Mouse (Mus musculus) kidney, embryonic 16.5 days (tissue): ENCODE measurements around the gene Pde8b. TPM values are rescaled to one million over a fixed set of nuclear protein-coding genes. Genes with fewer than 3 reads are reported as not detected.

Source experiments
- ATAC-seq: fragments of 200-750 bp; cut with Nextera tagmentation; 2 replicates; pipeline ENCODE4 v1.8.0; 2017; ENCODE audit warnings: moderate TSS enrichment; ENCODE audit not compliant: low FRiP score, low TSS enrichment
- H3K27ac ChIP-seq: fragments of 300-500 bp; sonication (generic); 2 replicates; pipeline ENCODE4 v1.5.1; 2014; ENCODE audit warnings: low read length
- H3K27me3 ChIP-seq: fragments of 300-500 bp; sonication (generic); 2 replicates; pipeline ENCODE4 v1.6.1; 2014; ENCODE audit warnings: low read length, control low read depth, mixed read lengths; ENCODE audit not compliant: insufficient read depth
- H3K36me3 ChIP-seq: fragments of 300-500 bp; sonication (generic); 2 replicates; pipeline ENCODE4 v1.6.1; 2014; ENCODE audit warnings: low read length, control low read depth, mixed read lengths; ENCODE audit not compliant: insufficient read depth
- H3K4me1 ChIP-seq: fragments of 300-500 bp; sonication (generic); 2 replicates; pipeline ENCODE4 v1.6.1; 2014; ENCODE audit warnings: low read length, control low read depth, mixed read lengths; ENCODE audit not compliant: insufficient read depth
- H3K4me2 ChIP-seq: fragments of 300-500 bp; sonication (generic); replicated peaks from 2 replicates; pipeline ENCODE4 v1.6.1; 2014; ENCODE audit warnings: low read depth, low read length
- H3K4me3 ChIP-seq: fragments of 300-500 bp; sonication (generic); 2 replicates; pipeline ENCODE4 v1.5.1; 2014; ENCODE audit warnings: mild to moderate bottlenecking, low read length
- H3K9ac ChIP-seq: fragments of 300-500 bp; sonication (generic); replicated peaks from 2 replicates; pipeline ENCODE4 v1.6.1; 2014; ENCODE audit warnings: low read length
- H3K9me3 ChIP-seq: fragments of 300-500 bp; sonication (generic); 2 replicates; pipeline ENCODE4 v1.6.1; 2016; ENCODE audit warnings: low read length, control low read depth
- WGBS: fragments of 180-500 bp; shearing (Covaris S2); extraction: QIAGEN DNeasy Blood & Tissue Kit; methylation state at CpG from one replicate; pipeline ENCODE4 v1.1.7; 2014; 5-methylcytosine and 5-hydroxymethylcytosine counted together
- polyA plus RNA-seq: library from polyadenylated mRNA; unstranded; fragments of >200 nt; fragmentation: Nextera tagmentation; extraction: Ambion mirVana; gene quantifications from 2 replicates; pipeline ENCODE4 v1.2.1, GENCODE M21; 2015

The Pde8b gene
- polyA plus RNA-seq, 1 experiment from 2014 or later = 12.4 TPM

DNA sequence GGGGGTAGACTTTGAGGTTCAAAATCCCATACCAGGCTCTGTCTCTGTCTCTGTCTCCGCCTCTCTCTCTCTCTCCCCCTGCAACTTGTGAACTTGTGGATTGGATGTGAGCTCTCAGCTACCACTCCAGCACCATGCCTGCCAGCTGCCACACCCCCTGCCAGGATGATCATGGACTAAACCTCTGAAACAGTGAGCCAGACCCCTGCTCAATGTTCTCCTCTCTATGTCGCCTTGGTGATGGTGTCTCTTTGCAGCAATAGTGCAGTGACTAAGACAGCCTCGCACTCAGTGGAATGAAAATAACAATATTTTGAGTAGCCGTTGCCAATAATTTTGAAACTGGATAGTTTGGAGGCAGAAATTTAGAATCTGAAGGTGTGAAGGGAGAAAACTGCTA is 77.8 kb downstream of the Pde8b start:
- WGBS = 93% methylated on average over 4 of the region's 4 CpGs

DNA sequence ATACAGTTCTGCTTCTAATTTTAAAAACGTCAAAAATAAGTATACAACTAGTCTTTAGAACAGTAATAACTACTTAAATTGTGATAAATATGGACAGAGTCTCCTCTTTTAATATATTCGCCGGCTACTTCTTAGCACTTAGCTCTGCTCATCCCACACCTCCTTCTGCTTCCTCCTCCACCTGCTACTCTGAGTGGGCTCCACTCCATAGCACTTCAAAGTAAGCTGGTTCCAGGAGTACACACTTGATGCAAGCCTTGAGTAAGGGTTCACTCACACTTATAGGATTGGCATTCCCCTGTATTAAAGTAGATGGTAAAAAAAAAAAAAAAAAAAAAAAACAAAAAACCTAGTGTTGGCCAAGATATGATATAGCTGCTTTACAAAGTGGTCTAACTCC is 89.9 kb downstream of the Pde8b start:
- 88% methylated on average over 3 of the region's 3 CpGs for WGBS
- H3K4me1 ChIP-seq = no peaks in the 10 kb centered on the region

More for the DNA sequence above, 77.8 kb downstream of the Pde8b start:
- no peaks in the 10 kb centered on the region for H3K36me3 ChIP-seq
- H3K4me3 ChIP-seq = no peak overlapping the region
- ATAC-seq = no peak
- H3K27me3 ChIP-seq = no peaks in the 10 kb centered on the region
- H3K9me3 ChIP-seq = no peaks in the 10 kb centered on the region
- no peak overlapping the region for H3K9ac ChIP-seq
- H3K27ac ChIP-seq = no peak overlapping the region
- no peak overlapping the region for H3K4me2 ChIP-seq
- H3K4me1 ChIP-seq = no peaks in the 10 kb centered on the region

DNA sequence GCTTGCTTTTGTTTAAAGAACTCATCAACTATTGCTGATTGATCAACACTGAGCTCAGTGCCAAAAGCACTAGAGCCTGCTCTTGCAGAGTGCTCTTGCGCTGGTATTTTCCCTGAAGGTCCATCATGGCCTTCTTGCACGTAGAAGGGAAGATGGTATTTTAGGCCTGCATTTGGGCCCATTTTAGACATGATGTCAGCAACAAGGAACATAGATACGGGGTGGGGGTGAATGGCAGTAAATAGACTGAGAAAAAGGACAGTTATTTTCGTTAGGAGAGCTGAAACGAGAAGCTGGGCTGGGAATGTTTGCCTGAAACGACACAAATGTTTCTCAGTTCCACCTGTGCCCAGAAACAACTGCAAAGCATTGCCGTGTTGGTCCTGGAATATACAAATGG is 91.2 kb downstream of the Pde8b start:
- 89% methylated on average over 7 of the region's 7 CpGs for WGBS
- Histone ChIP-seq H3K36me3 (no peaks in the 10 kb centered on the region), H3K9ac (no peak overlapping the region), H3K4me3 (no peak overlapping the region), H3K27ac (no peak overlapping the region), H3K4me1 (no peaks in the 10 kb centered on the region), H3K4me2 (no peak overlapping the region), H3K9me3 (no peaks in the 10 kb centered on the region), H3K27me3 (no peaks in the 10 kb centered on the region)
- no peak for ATAC-seq

More for the DNA sequence above, 89.9 kb downstream of the Pde8b start:
- Histone ChIP-seq H3K4me3 (no peak overlapping the region), H3K36me3 (no peaks in the 10 kb centered on the region), H3K27ac (no peak overlapping the region), H3K9ac (no peak overlapping the region), H3K27me3 (no peaks in the 10 kb centered on the region), H3K9me3 (no peaks in the 10 kb centered on the region), H3K4me2 (no peak overlapping the region)
- no peak for ATAC-seq

DNA sequence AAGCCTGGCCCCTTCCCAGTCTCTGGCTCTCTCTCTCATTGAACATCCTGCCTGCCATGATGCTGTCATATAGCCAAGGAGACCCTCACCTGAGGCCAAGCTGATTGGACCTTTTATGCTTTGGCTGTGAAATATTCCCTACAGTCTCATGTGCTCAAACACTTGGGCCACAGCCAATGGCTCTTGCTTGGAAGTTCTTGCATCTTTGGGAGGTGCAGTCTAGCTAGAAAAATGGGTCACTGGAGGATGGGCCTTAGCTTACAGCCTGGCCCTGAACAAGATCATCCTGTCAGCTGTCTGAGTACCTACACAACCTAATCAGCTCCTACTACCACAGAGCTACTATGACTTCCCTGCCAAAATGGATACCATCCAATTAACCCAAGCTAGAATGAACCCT is 105.4 kb downstream of the Pde8b start:
- no peak overlapping the region for H3K9ac ChIP-seq
- no peaks in the 10 kb centered on the region for H3K36me3 ChIP-seq
- H3K4me1 ChIP-seq = no peaks in the 10 kb centered on the region
- H3K4me2 ChIP-seq = no peak overlapping the region
- no peak overlapping the region for H3K4me3 ChIP-seq
- H3K27ac ChIP-seq = no peak overlapping the region
- no peaks in the 10 kb centered on the region; the same call in 1 of the 2 replicates for H3K9me3 ChIP-seq
- H3K27me3 ChIP-seq = no peaks in the 10 kb centered on the region
- no peak for ATAC-seq

DNA sequence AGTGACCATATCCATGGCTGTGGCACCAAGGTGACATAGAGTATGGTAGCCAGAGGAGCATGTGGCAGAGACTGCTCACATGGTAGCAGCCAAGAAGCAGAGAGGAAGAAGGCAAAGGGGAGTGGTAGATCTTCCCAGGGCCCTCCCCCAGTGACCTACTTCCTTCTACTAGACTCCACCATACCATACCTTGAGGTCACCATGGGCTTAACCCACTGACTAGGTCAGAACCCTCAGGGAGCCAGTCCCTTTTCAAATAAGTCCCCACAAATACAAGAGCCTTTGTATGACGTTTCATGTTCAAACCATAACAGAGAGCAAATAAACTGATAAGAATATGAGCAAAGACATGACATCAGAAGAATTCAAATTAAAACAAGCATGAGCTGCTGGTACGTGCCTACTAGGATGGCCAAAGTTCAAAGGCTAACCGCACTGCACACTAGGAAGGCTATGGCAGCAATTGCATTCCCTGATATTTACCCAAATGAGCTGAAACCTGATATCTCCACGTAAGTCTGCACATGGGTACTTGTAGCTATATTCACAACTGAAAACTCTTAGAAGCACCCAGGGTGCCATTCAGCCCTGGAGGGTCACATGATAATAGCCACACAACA is 109.6 kb downstream of the Pde8b start:
- Histone ChIP-seq H3K4me2 (no peak overlapping the region), H3K9ac (no peak overlapping the region), H3K4me1 (no peaks in the 10 kb centered on the region), H3K27me3 (no peaks in the 10 kb centered on the region), H3K36me3 (no peaks in the 10 kb centered on the region), H3K4me3 (no peak overlapping the region), H3K9me3 (no peaks in the 10 kb centered on the region; the same call in 1 of the 2 replicates), H3K27ac (no peak overlapping the region)
- WGBS = 78% methylated on average over 4 of the region's 4 CpGs
- no peak for ATAC-seq

DNA sequence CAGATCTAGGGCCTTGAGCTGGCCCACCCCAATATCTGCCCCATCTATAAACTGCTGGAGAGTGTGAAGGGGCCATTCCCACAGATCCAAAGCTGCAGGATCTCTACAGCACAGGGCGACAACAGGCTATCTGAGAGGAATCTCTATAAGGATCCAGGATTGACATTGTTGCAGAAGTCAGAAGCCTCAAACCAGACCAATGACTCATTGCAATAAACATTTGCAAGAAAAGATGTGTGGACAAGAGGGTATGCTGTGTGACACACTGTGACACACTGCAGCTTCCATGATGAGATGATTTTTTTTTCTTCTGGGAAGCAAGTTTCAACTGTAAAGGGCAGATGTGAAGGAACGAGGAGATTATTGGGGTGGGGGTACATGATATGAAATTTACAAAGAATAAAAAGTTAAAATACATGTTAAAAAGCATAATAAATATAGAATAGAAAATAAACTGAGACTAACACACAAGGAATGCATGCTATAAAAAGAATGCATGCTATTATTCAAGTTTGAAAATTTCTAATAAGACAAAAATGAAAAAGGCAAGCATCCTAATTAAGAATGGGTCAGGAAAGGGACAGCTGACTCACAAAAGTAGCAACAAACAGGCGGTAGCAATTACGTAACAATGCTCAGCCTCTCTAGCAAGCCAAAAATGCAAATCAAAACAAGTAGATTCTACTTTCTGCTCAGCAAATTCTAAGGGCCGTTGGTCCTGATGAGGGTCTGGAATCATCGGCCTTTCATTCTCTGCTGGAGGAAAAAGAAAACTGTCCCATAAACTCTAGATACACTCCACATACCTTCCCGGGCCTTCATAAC is 114.6 kb downstream of the Pde8b start:
- no peaks in the 10 kb centered on the region for H3K4me1 ChIP-seq
- H3K27me3 ChIP-seq = no peaks in the 10 kb centered on the region
- ATAC-seq = no peak
- no peak overlapping the region for H3K4me2 ChIP-seq
- H3K27ac ChIP-seq = no peak overlapping the region
- no peak overlapping the region for H3K4me3 ChIP-seq
- no peaks in the 10 kb centered on the region for H3K9me3 ChIP-seq
- H3K9ac ChIP-seq = no peak overlapping the region
- H3K36me3 ChIP-seq = no peaks in the 10 kb centered on the region
- 85% methylated on average over 7 of the region's 7 CpGs for WGBS

DNA sequence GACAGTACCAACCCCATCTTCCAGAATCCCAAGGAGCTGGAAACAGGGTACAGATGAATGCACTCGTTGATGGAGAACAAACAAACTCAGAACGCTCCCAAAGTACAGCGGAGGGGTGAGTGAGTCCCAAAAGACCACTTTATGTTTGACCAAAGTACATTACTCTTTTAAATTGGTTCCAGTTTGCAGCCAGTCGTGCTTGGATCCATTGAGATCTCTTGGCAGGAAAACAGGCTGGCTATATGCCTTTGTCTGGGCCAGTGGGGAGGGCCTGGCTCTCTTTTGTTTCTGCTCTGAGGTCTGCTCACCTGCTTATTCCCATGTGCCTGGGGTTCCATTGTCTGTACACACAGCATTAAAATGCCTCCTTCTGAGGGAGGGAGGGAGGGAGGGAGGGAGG is 118.3 kb downstream of the Pde8b start:
- ATAC-seq = no peak
- no peaks in the 10 kb centered on the region for H3K27me3 ChIP-seq
- no peak overlapping the region for H3K4me2 ChIP-seq
- no peak overlapping the region for H3K9ac ChIP-seq
- H3K27ac ChIP-seq = no peak overlapping the region
- H3K9me3 ChIP-seq = no peaks in the 10 kb centered on the region
- H3K4me1 ChIP-seq = no peaks in the 10 kb centered on the region
- H3K36me3 ChIP-seq = no peaks in the 10 kb centered on the region
- WGBS = 64% methylated on average over 4 of the region's 4 CpGs
- H3K4me3 ChIP-seq = no peak overlapping the region

DNA sequence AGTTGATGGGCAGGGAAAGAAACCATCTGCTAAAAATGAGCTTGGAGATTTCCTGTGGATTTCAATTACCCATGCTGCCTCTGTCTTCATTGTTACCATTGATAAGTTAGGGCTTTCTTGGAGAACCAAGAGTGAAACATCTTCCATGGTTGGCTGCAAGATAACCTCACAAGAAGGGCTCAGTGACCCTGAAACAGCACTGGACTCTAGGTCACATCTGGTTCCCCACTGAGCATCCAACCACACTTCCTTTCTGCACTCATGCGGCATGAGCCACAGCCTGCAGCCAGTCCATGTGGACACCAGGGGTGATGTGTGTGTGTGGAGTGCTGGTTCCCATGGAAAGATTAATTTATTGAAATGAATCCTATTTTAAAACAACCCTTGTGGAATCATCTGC is 119.1 kb downstream of the Pde8b start:
- no peak for ATAC-seq
- no peaks in the 10 kb centered on the region for H3K9me3 ChIP-seq
- 62% methylated on average over 1 of the region's 1 CpGs for WGBS

DNA sequence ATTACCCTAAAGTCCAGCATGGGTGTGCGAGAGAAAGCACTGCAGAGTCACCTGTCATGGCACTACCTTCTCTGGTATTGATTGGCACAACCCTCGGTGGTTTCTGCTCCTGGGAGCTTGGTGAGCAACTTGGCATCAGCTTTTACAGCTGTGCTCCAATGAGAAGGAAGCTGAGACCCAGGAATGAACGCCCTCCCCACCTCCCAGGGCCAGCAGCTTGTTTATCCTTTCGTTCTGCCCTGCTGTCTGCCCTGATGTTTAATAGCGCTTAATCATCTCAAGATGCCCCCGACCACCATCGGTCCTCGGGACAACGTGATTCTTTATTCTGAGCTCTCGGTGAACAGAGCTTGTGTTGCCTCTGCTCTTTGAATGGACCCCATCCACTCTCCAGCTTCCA is 122.8 kb downstream of the Pde8b start:
- Histone ChIP-seq H3K4me2 (no peak overlapping the region), H3K27me3 (no peaks in the 10 kb centered on the region), H3K36me3 (no peaks in the 10 kb centered on the region), H3K4me1 (no peaks in the 10 kb centered on the region), H3K27ac (no peak overlapping the region), H3K9ac (no peak overlapping the region), H3K4me3 (no peak overlapping the region), H3K9me3 (no peaks in the 10 kb centered on the region)
- WGBS = 80% methylated on average over 10 of the region's 10 CpGs
- ATAC-seq = no peak

More for the DNA sequence above, 119.1 kb downstream of the Pde8b start:
- no peaks in the 10 kb centered on the region for H3K36me3 ChIP-seq
- no peaks in the 10 kb centered on the region for H3K4me1 ChIP-seq
- no peak overlapping the region for H3K27ac ChIP-seq
- no peak overlapping the region for H3K4me2 ChIP-seq
- no peak overlapping the region for H3K9ac ChIP-seq
- H3K4me3 ChIP-seq = no peak overlapping the region
- H3K27me3 ChIP-seq = no peaks in the 10 kb centered on the region

DNA sequence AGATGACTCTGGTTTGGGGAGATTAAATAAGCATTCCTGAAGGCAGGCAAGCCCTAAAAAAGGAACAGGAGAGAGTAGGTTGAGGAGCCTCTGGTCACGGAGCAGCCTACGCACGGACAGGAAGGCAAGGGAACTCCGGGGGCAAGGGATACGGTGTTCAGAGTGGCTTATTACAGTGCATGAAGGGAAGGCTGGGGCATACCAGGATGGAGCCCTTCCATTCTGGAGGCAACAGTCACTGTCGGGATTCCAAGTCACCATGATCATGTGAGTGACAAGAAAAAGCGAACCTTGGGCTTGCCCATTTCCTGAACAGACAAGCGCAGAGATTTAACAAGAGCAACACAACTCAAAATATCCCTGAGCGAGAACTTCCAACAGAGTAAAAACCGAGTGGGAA is 123.3 kb downstream of the Pde8b start:
- no peak for ATAC-seq
- Histone ChIP-seq H3K36me3 (no peaks in the 10 kb centered on the region), H3K9ac (no peak overlapping the region), H3K4me3 (no peak overlapping the region), H3K4me1 (no peaks in the 10 kb centered on the region), H3K9me3 (no peaks in the 10 kb centered on the region), H3K27ac (no peak overlapping the region), H3K27me3 (no peaks in the 10 kb centered on the region), H3K4me2 (no peak overlapping the region)
- WGBS = 84% methylated on average over 10 of the region's 10 CpGs
